Mouse (Mus musculus) G1E-ER4 (cell line): ENCODE measurements around the gene Zmynd8. TPM values are rescaled to one million over a fixed set of nuclear protein-coding genes. Genes with fewer than 3 reads are reported as not detected.

Experiments
- GATA1 ChIP-seq: IDR thresholded peaks from one replicate; pipeline ENCODE4 v1.8.0; 2012; ENCODE audit warnings: low read length, inconsistent platforms
- polyA plus RNA-seq: library from polyadenylated mRNA; stranded (reverse); fragments of >175 nt; gene quantifications from 2 replicates; pipeline ENCODE4 v1.2.3, GENCODE M21; 2012

Zmynd8 gene
- polyA plus RNA-seq, 1 experiment: 76.5 TPM

DNA sequence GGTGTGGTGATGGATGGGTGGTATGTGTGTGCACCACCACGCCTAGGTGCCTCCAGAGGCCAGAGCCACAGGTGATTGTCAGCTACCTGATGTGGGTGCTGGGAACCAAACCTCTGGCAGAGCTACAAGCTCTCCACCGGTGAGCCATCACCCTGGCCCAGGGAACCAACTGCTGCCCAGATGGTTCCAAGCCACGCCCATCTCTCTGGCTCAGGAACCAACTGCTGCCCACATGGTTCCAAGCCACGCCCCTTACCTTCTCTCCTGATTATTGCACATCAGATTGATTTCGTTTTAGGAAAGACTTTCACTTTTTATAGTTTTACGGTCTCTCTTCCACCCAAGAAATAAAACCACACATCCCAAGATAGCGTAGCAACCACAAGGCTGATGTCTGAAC is 150.8 kb downstream of the Zmynd8 start:
- no peak for TF ChIP-seq GATA1

GRCm38 (mm10) chr2:165745306-165746098 is 153.3 kb downstream of the Zmynd8 start:
- no peak for TF ChIP-seq GATA1

DNA sequence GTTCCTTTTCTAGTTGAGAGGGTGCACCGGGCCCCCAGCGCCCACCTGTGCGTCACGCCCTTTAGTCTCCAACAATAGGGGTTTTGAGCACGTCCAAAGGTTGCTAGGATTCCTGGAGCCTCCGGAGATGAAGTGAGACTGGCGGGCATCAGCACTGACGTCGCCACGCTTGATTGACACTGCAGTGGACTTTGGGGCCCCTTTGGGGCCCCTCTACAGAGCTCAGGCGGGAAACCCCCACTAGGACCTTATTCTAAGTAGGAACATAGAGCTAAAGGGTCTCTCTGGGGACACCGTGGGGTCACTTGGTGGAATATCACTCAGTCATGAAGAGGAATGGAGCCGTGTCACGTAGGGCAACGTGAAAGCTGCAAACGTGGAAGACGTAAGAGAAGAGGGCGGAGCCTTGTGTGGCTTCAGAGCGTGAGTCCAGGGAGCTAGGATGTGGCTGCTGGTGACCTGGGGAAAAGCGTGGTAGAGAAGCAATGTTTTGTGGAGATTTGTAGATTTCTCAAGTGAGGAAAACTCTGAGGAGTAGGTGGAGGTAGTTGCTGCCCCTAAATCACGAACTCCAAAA is 156.5 kb downstream of the Zmynd8 start:
- TF ChIP-seq GATA1: no peak

DNA sequence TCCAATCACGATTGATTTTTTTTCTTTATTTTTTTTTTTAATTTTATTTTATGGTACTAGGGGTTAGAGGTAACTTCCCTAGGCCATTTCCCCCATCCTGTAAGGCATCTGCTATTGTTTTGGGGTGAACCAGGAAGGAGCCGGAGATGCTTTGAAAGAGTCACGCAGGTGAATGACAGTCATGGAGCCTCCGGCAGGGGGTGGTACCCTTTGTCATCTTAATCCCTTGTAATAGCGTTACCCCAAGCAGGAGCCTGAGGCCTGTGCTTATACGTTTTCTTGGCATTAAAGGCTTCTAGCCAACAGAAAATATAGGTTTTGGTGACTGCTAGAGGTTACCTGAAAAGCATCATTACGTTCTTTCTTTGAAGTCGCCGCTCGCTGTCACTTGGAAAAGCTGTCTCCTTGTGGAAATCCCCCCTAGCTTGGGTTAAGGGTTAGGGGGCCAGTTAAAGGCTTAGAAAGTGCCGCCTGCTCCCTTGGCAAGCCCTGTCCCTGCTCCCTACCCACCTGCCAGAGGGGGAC is 157.2 kb downstream of the Zmynd8 start:
- TF ChIP-seq GATA1: no peak

DNA sequence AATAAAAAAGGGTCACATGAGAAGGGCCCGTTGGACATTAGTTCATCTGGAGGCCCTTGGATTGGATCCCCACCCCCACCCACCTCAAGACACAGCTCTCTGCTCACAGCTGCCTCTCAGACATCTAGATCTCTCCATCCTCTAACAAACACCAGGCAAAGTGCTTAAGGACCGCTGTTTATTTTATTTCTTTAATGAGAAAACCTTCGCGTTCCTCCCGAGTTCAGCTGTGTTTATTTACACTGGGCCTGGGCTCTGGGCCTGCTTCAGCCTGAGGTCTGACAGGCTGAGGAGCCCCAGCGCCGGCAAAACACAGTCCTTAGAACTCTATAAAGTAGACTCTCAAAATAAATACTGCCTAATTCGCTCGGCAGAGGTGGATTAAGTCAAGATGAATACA is 157.8 kb downstream of the Zmynd8 start:
- no peak for TF ChIP-seq GATA1

GRCm38 (mm10) chr2:165740381-165740780 is 158.4 kb downstream of the Zmynd8 start:
- TF ChIP-seq GATA1: no peak

DNA sequence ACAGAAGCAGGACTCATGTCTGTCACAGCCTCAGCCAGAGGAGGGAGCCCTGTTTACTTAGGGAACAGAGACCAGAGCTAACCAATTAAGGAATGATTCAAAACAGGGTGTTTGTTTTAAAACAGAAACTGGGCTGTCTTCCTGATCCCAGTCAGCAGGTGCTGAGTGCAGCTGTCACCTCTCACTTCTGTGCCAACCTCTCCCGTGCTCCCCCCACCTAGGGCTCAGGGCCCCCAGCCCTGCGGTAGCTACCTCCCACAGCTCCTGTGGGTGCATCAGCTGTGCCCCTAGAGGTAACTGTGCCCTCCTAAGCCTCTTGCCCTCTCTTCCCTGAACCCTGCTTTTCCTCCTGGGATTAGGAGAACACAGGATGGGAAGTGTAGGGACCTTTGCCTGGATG is 162.5 kb downstream of the Zmynd8 start:
- TF ChIP-seq GATA1: no peak

Other genes with a start within 250 kb of the Zmynd8 start
- gene Ncoa3, start 93.6 kb upstream of the Zmynd8 start, polyA plus RNA-seq: 20.4 and 28.5 TPM in 2 replicates